Mouse (Mus musculus): ENCODE results near the gene Dab2.

DNA sequence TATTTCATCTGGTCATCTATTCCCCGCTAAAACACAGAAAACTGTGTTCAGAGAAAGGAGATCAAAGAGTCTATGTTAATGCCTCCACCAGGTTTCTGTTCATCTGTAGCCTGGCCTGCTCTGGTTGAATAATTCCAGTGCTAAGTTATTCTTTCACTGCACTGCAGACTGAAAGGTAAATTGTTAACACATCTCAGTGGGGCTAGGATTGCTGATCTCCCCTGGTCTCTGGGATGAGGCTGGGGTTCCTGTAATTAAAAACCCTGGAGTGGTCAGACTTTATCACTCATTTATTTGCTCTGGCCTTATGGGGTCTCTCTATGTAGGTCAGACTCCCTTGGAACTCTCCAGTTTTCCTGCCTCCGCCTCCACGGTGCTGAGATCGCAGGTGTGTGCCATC lies 21.7 kb downstream of the Dab2 start:
- TF ChIP-seq CTCF (IDR thresholded peaks at IDR 0.05; ENCODE audit: low read depth, low read length): no peak
- no peak for TF ChIP-seq POLR2A (IDR thresholded peaks at IDR 0.05; ENCODE audit: extremely low read depth, insufficient read depth, low read length)

Data from liver, adult 2 months (tissue).